Mouse (Mus musculus): ENCODE data around the gene Rnf220. TPM values are rescaled to one million over a fixed set of nuclear protein-coding genes. Genes with fewer than 3 reads are reported as not detected.

Rnf220 gene
- total RNA-seq, 2 experiments from 2014 or later = 78.8 to 88.1 TPM

DNA sequence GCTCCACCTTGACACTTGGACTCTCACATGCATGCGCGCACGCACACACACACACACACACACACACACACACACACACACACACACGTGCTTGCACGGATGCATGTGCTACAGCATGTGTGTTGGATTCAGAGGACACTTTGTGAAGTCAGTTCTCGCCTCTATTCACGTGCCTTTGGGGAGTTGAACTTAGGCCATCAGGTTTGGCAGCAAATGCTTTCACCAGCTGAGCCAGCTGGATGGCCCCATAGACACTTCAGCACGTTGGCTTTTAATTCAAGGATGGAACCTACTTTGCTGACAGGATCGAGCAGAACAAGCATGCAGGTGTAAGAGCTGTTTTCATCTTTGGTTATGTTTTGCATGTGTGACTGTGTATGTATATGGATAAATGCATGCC lies 275.0 kb downstream of the Rnf220 start:
- no peak for DNase-seq

Other genes starting within 250 kb of the Rnf220 start
- gene Tmem53, start 245.1 kb downstream of the Rnf220 start, total RNA-seq (2021) = 10 to 100 TPM; 54.2 to 97.3 TPM
- gene Armh1, start 244.9 kb downstream of the Rnf220 start, total RNA-seq (2021) = 1 to 10 TPM; 2.8 to 3.5 TPM
- gene Eri3, start 53.3 kb upstream of the Rnf220 start, total RNA-seq (2021) = 10 to 100 TPM; 68.3 to 72.1 TPM
- gene Dmap1, start 185.2 kb upstream of the Rnf220 start, total RNA-seq (2021) = 10 to 100 TPM; 25.2 to 27.3 TPM
- not detected for gene Gm12845, start 227.4 kb upstream of the Rnf220 start, total RNA-seq (2021)

Data from adrenal gland, postnatal 36 days (tissue).